Mouse (Mus musculus) CH12.LX (cell line): ENCODE measurements around the gene Sec31a. TPM values are rescaled to one million over a fixed set of nuclear protein-coding genes. Genes with fewer than 3 reads are reported as not detected.
A peak's percentile ranks its signal among the peaks of the same experiment; 100 is the strongest.

ENCODE experiments used
- DNase-seq: peaks from one replicate; pipeline ENCODE4 v3.0.0-alpha.2; 2013; ENCODE audit errors: extremely low read depth
- H3K27ac ChIP-seq: 2 replicates; pipeline ENCODE4 v1.5.1; 2012; ENCODE audit warnings: low read depth, mild to moderate bottlenecking, control low read depth, moderate library complexity; ENCODE audit not compliant: insufficient read depth
- H3K27me3 ChIP-seq: replicated peaks from 2 replicates; pipeline ENCODE3; 2012; ENCODE audit warnings: inconsistent platforms
- H3K36me3 ChIP-seq, 2 experiments: replicated peaks in 1 of 2; 2 replicates each; pipeline versions ENCODE3 to v1.6.1; 2012; ENCODE audit warnings: inconsistent platforms in 1 of 2, low read length in 1 of 2, mild to moderate bottlenecking in 1 of 2, mixed read lengths in 1 of 2, moderate library complexity in 1 of 2; ENCODE audit not compliant: control insufficient read depth in 1 of 2, insufficient read depth in 1 of 2
- H3K4me1 ChIP-seq, 2 experiments: 2 replicates each; pipeline ENCODE4 v1.6.1; 2012; ENCODE audit warnings: inconsistent platforms in 1 of 2, moderate library complexity in 1 of 2; ENCODE audit not compliant: insufficient read depth in 2 of 2, control insufficient read depth in 1 of 2
- H3K4me2 ChIP-seq: 2 replicates; pipeline ENCODE4 v1.6.1; 2012; ENCODE audit warnings: low read depth, mild to moderate bottlenecking, control low read depth; ENCODE audit not compliant: poor library complexity, insufficient read depth, severe bottlenecking
- H3K4me3 ChIP-seq, 3 experiments: fragments of 150-350 bp in 1 of 3; sonication (generic) in 1 of 3; replicated peaks in 1 of 3; 2 replicates each; pipeline versions ENCODE3 to v1.5.1; 2011 to 2012; ENCODE audit warnings: low read depth in 2 of 3, low read length in 2 of 3, mild to moderate bottlenecking in 2 of 3, moderate library complexity in 2 of 3, control low read depth in 1 of 3, improper control_type of control experiment in 1 of 3, inconsistent platforms in 1 of 3, mixed read lengths in 1 of 3; ENCODE audit not compliant: poor library complexity in 1 of 3
- H3K79me2 ChIP-seq: replicated peaks from 2 replicates; pipeline ENCODE4 v1.6.1; 2012; ENCODE audit warnings: mild to moderate bottlenecking, moderate library complexity; ENCODE audit not compliant: control insufficient read depth, poor library complexity, insufficient read depth, severe bottlenecking; ENCODE audit errors: extremely low read depth
- H3K9ac ChIP-seq: 2 replicates; pipeline ENCODE4 v1.6.1; 2012; ENCODE audit warnings: low read depth, mild to moderate bottlenecking, control low read depth, moderate library complexity; ENCODE audit not compliant: insufficient read depth
- H3K9me3 ChIP-seq: replicated peaks from 2 replicates; pipeline ENCODE3; 2012; ENCODE audit warnings: low read length, inconsistent platforms, mixed read lengths
- BHLHE40 ChIP-seq: IDR thresholded peaks from 2 replicates; pipeline ENCODE4 v1.6.1; 2011; ENCODE audit warnings: mild to moderate bottlenecking, low read depth, low read length, improper control_type of control experiment
- CHD1 ChIP-seq: IDR thresholded peaks from 2 replicates; pipeline ENCODE4 v1.6.1; 2012; ENCODE audit warnings: low read depth, low read length, improper control_type of control experiment, inconsistent platforms
- CHD2 ChIP-seq: IDR thresholded peaks from 2 replicates; pipeline ENCODE4 v1.6.1; 2011; ENCODE audit warnings: low read length, improper control_type of control experiment
- CTCF ChIP-seq, 2 experiments: IDR thresholded peaks in 1 of 2; conservative IDR thresholded peaks in 1 of 2; 2 replicates each; pipeline ENCODE4 v1.5.1; 2011 to 2012; ENCODE audit warnings: low read depth in 2 of 2, low read length in 2 of 2, improper control_type of control experiment in 1 of 2, inconsistent platforms in 1 of 2, mild to moderate bottlenecking in 1 of 2, moderate library complexity in 1 of 2
- E2F4 ChIP-seq: IDR thresholded peaks from 2 replicates; pipeline ENCODE4 v1.6.1; 2011; ENCODE audit warnings: low read depth, low read length, improper control_type of control experiment; ENCODE audit not compliant: insufficient replicate concordance
- GABPA ChIP-seq: IDR thresholded peaks from 2 replicates; pipeline ENCODE4 v1.6.1; 2012; ENCODE audit warnings: low read depth, low read length, improper control_type of control experiment, inconsistent platforms; ENCODE audit not compliant: insufficient replicate concordance
- HCFC1 ChIP-seq: IDR thresholded peaks from 2 replicates; pipeline ENCODE4 v1.6.1; 2012; ENCODE audit warnings: low read depth, mild to moderate bottlenecking, inconsistent platforms, low read length, improper control_type of control experiment
- IRF4 ChIP-seq: IDR thresholded peaks from 2 replicates; pipeline ENCODE4 v1.6.1; 2014; ENCODE audit warnings: low read depth, mild to moderate bottlenecking, inconsistent platforms, low read length, improper control_type of control experiment
- JUN ChIP-seq: IDR thresholded peaks from 2 replicates; pipeline ENCODE4 v1.6.1; 2011; ENCODE audit warnings: low read depth, mild to moderate bottlenecking, low read length, improper control_type of control experiment, moderate library complexity; ENCODE audit not compliant: insufficient read depth
- JUND ChIP-seq: conservative IDR thresholded peaks from 2 replicates; pipeline ENCODE4 v1.6.1; 2011; ENCODE audit warnings: low read depth, low read length, improper control_type of control experiment
- MEF2A ChIP-seq: IDR thresholded peaks from 2 replicates; pipeline ENCODE4 v1.6.1; 2014; ENCODE audit warnings: low read depth, mild to moderate bottlenecking, inconsistent platforms, low read length, improper control_type of control experiment, borderline replicate concordance
- MXI1 ChIP-seq: IDR thresholded peaks from 2 replicates; pipeline ENCODE4 v1.6.1; 2011; ENCODE audit warnings: mild to moderate bottlenecking, low read depth, low read length, improper control_type of control experiment
- MYC ChIP-seq: IDR thresholded peaks from 2 replicates; pipeline ENCODE4 v1.6.1; 2011; ENCODE audit warnings: low read depth, mild to moderate bottlenecking, improper control_type of control experiment, low read length
- NELFE ChIP-seq: IDR thresholded peaks from 2 replicates; pipeline ENCODE4 v1.6.1; 2011; ENCODE audit warnings: low read depth, low read length, improper control_type of control experiment
- NRF1 ChIP-seq: IDR thresholded peaks from 2 replicates; pipeline ENCODE4 v1.6.1; 2014; ENCODE audit warnings: low read depth, mild to moderate bottlenecking, inconsistent platforms, low read length, improper control_type of control experiment, moderate library complexity
- PAX5 ChIP-seq: IDR thresholded peaks from 2 replicates; pipeline ENCODE4 v1.6.1; 2012; ENCODE audit warnings: low read length, inconsistent platforms, mixed read lengths
- POLR2A ChIP-seq: IDR thresholded peaks from 2 replicates; pipeline ENCODE4 v1.6.1; 2011; ENCODE audit warnings: low read depth, mild to moderate bottlenecking, improper control_type of control experiment, low read length
- POLR2AphosphoS2 ChIP-seq: IDR thresholded peaks from 2 replicates; pipeline ENCODE4 v1.6.1; 2011; ENCODE audit warnings: low read depth, low read length, improper control_type of control experiment
- SIN3A ChIP-seq: IDR thresholded peaks from 2 replicates; pipeline ENCODE4 v1.6.1; 2012; ENCODE audit warnings: low read length, improper control_type of control experiment, inconsistent platforms
- TCF12 ChIP-seq: IDR thresholded peaks from 2 replicates; pipeline ENCODE4 v1.6.1; 2014; ENCODE audit warnings: low read depth, mild to moderate bottlenecking, inconsistent platforms, low read length, improper control_type of control experiment
- USF2 ChIP-seq: conservative IDR thresholded peaks from 2 replicates; pipeline ENCODE4 v1.6.1; 2011; ENCODE audit warnings: low read depth, low read length, improper control_type of control experiment
- ZNF384 ChIP-seq: IDR thresholded peaks from 2 replicates; pipeline ENCODE4 v1.6.1; 2012; ENCODE audit warnings: low read depth, low read length, improper control_type of control experiment, inconsistent platforms
- dilution Hi-C: fragments of 300-500 bp; cut with MboI; formaldehyde crosslinking; loops from 2 replicates; pipeline ENCODE4 v1.14.3; 2020; ENCODE audit warnings: low sequenced_read_pairs; ENCODE audit not compliant: extremely low pct_unique_long_range_greater_than_20kb, extremely low pct_ligation_motif_present
- in situ Hi-C: fragments of 300-500 bp; cut with MboI; formaldehyde crosslinking; loops from 3 replicates; pipeline ENCODE4 v1.14.3; 2019; ENCODE audit warnings: low sequenced_read_pairs, low pct_ligation_motif_present, low pct_unique_long_range_greater_than_20kb, mixed read lengths
- polyA plus RNA-seq: library from polyadenylated mRNA; unstranded; fragments of >175 nt; gene quantifications from 2 replicates; pipeline ENCODE4 v1.2.1, GENCODE M21; 2012; ENCODE audit warnings: low read depth; ENCODE audit not compliant: insufficient read length
- total RNA-seq, 2 experiments: library from RNA; depleted of rRNA; stranded (reverse); fragments of 300-350 nt in 1 of 2; fragments of >200 nt in 1 of 2; gene quantifications; 2 replicates each; pipeline ENCODE4 v1.2.3; 2012 to 2014

Sec31a gene
- total and polyA plus RNA-seq, 3 experiments: 48.5 to 161 (median 52.2) TPM

DNA sequence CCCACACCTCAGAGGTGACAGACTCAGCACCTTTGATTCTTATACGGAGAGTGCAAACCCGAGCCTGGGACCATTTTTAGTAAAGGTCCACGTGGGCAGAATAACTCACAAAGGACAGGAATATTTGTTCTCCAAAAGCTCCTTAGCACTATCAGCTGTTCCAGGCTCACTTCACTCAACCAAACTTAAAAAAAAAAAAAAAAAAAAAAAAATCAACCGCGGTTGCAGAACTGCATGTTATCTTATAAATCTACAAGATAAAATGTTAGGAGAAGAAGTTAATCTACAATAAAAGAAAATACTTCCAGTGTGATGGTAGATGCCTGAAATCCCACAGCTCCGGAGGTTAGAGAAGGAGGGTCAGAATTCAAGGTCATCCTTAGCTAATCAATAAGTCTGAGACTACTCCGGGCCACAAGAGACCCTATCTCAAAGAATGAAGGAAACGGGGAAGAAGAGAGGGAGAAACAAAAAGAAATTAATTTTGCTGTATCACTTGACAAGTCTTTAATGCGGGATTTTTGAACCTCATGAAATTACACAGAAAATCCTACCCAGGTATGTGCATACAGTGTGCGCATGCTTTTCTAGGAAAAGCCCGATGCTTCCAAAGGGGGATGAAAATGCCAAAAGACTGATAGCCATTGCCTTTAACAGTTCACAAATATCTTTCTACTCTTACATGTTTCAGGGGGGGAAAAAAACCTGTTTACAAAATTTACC lies 1.4 kb downstream of the Sec31a start:
- in situ Hi-C loops (no loop called here), dilution Hi-C loops (no loop called here)
- Histone ChIP-seq H3K9ac (peak overlapping the region; percentile 49; the same call in 1 of the 2 replicates), H3K27me3 (no peaks in the 10 kb centered on the region), H3K4me1 (peaks cover 8 to 55% of the 10 kb centered on the region in 2 experiments; a peak in 3 of 4 replicates), H3K4me3 (peak overlapping the region in 2 of 3 experiments; percentile 76 to 88), H3K79me2 (peaks cover 43% of the 10 kb centered on the region), H3K9me3 (no peaks in the 10 kb centered on the region), H3K36me3 (peaks cover 11 to 39% of the 10 kb centered on the region in 2 experiments), H3K4me2 (peak overlapping the region; percentile 89), H3K27ac (no peak overlapping the region)
- no peak for DNase-seq
- TF ChIP-seq SIN3A (peak; percentile 78), TCF12 (no peak), CTCF (conservative IDR thresholded peaks at IDR 0.05 in 1 of 2, IDR thresholded peaks at IDR 0.05 in 1 of 2; ENCODE audit: low read depth in 2 of 2, low read length in 2 of 2) (no peak), MXI1 (peak; percentile 78), MYC (0 out of 2 replicates have a peak, but pooled peaks have one; percentile 16), ZNF384 (peak; percentile 72), JUN (no peak), CHD1 (peak; percentile 89; the same call in 1 of the 2 replicates), POLR2A (no peak)

DNA sequence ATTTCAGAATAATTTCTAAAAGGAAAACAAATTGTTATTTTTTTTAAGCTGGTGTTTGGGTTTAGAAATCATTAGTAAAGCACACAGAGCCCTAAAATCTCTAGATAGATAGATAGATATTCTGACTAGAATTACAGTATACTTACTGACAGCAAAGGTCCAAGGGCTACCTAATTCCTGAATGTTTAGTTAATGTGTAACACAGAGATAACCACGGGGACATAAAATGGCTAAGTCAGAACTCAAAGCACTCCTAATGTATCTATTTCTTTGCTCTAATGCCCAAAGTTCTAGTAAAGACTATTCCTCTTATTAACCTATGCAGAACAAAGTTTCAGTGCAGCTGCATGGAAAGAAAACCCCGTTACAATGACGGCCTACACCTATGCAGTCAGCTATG lies 3.1 kb downstream of the Sec31a start:
- H3K9me3 ChIP-seq: no peaks in the 10 kb centered on the region
- peaks cover 8 to 40% of the 10 kb centered on the region in 2 experiments; a peak in 3 of 4 replicates for H3K4me1 ChIP-seq
- H3K4me2 ChIP-seq: no peak overlapping the region
- in situ Hi-C loops (no loop called here), dilution Hi-C loops (no loop called here)
- DNase-seq: no peak
- H3K79me2 ChIP-seq: peaks cover 51% of the 10 kb centered on the region
- H3K27ac ChIP-seq: no peak overlapping the region
- no peak overlapping the region; the same call in 1 of the 2 replicates for H3K9ac ChIP-seq
- TF ChIP-seq MEF2A (no peak), POLR2AphosphoS2 (no peak), NELFE (no peak), MYC (no peak), PAX5 (no peak), JUND (no peak), BHLHE40 (no peak), E2F4 (no peak), USF2 (no peak), SIN3A (no peak), POLR2A (no peak), NRF1 (no peak), CHD2 (no peak), GABPA (no peak), IRF4 (no peak), HCFC1 (no peak)
- no peaks in the 10 kb centered on the region for H3K27me3 ChIP-seq
- no peak overlapping the region for H3K4me3 ChIP-seq
- peaks cover 0 to 35% of the 10 kb centered on the region in 2 experiments for H3K36me3 ChIP-seq
